Mouse (Mus musculus): Measurements from ENCODE around the gene Pde2a.
A peak's percentile ranks its signal among the peaks of the same experiment; 100 is the strongest.

Pde2a gene

GRCm38 (mm10) chr7:101453725-101454124, 32.2 kb downstream of the Pde2a start:
- DNase-seq (ENCODE audit: low spot score in 2 of 2), result no peak

- no peak for DNase-seq (ENCODE audit: low spot score in 2 of 2)
Observed at GRCm38 (mm10) chr7:101454479-101454878, 33.0 kb downstream of the Pde2a start.

GRCm38 (mm10) chr7:101455141-101455540, 33.6 kb downstream of the Pde2a start:
- DNase-seq (ENCODE audit: low spot score in 2 of 2), result no peak

GRCm38 (mm10) chr7:101456318-101456717, 34.8 kb downstream of the Pde2a start:
- DNase-seq (ENCODE audit: low spot score in 2 of 2), result no peak

- DNase-seq (ENCODE audit: low spot score in 2 of 2), result no peak
Observed at GRCm38 (mm10) chr7:101456789-101457188, 35.3 kb downstream of the Pde2a start.

GRCm38 (mm10) chr7:101457283-101457682, 35.8 kb downstream of the Pde2a start:
- no peak for DNase-seq (ENCODE audit: low spot score in 2 of 2)

GRCm38 (mm10) chr7:101457801-101458200, 36.3 kb downstream of the Pde2a start:
- peak in 1 of 2 experiments; percentile 25 for DNase-seq (ENCODE audit: low spot score in 2 of 2)

GRCm38 (mm10) chr7:101458278-101458781, 36.8 kb downstream of the Pde2a start:
- DNase-seq (ENCODE audit: low spot score in 2 of 2), result no peak

GRCm38 (mm10) chr7:101459305-101459813, 37.9 kb downstream of the Pde2a start:
- DNase-seq (ENCODE audit: low spot score in 2 of 2), result no peak

- DNase-seq (ENCODE audit: low spot score in 2 of 2), result no peak
Observed at GRCm38 (mm10) chr7:101459923-101460607, 38.6 kb downstream of the Pde2a start.

- no peak for DNase-seq (ENCODE audit: low spot score in 2 of 2)
Observed at GRCm38 (mm10) chr7:101460608-101460957, 39.1 kb downstream of the Pde2a start.

- no peak for DNase-seq (ENCODE audit: low spot score in 2 of 2)
Observed at GRCm38 (mm10) chr7:101461571-101461970, 40.1 kb downstream of the Pde2a start.

- DNase-seq (ENCODE audit: low spot score in 2 of 2), result no peak
Observed at GRCm38 (mm10) chr7:101462327-101463068, 41.0 kb downstream of the Pde2a start.

GRCm38 (mm10) chr7:101463665-101464271, 42.3 kb downstream of the Pde2a start:
- no peak for DNase-seq (ENCODE audit: low spot score in 2 of 2)

- no peak for DNase-seq (ENCODE audit: low spot score in 2 of 2)
Observed at GRCm38 (mm10) chr7:101464927-101465326, 43.4 kb downstream of the Pde2a start.

GRCm38 (mm10) chr7:101465392-101465791, 43.9 kb downstream of the Pde2a start:
- DNase-seq (ENCODE audit: low spot score in 2 of 2), result no peak

- no peak for DNase-seq (ENCODE audit: low spot score in 2 of 2)
Observed at GRCm38 (mm10) chr7:101465850-101466580, 44.5 kb downstream of the Pde2a start.

GRCm38 (mm10) chr7:101466581-101467081, 45.1 kb downstream of the Pde2a start:
- DNase-seq (ENCODE audit: low spot score in 2 of 2), result no peak

- no peak for DNase-seq (ENCODE audit: low spot score in 2 of 2)
Observed at GRCm38 (mm10) chr7:101471423-101471822, 49.9 kb downstream of the Pde2a start.

GRCm38 (mm10) chr7:101471968-101472480, 50.5 kb downstream of the Pde2a start:
- DNase-seq (ENCODE audit: low spot score in 2 of 2), result no peak

Measured in thymus, postnatal 10 days (tissue).